Mouse (Mus musculus): ENCODE data around the gene Piezo1.

- TF ChIP-seq POLR2A (IDR thresholded peaks at IDR 0.05; ENCODE audit: insufficient read depth, low read length), result no peak
- no peak for TF ChIP-seq CTCF (IDR thresholded peaks at IDR 0.05; ENCODE audit: low read depth, low read length)
Observed at GRCm38 (mm10) chr8:122512392-122512791, 38.7 kb downstream of the Piezo1 start.
